Mouse (Mus musculus): ENCODE data around the gene Ppef2. TPM values are rescaled to one million over a fixed set of nuclear protein-coding genes. Genes with fewer than 3 reads are reported as not detected.

Gene Ppef2
- polyA plus RNA-seq, 1 experiment from 2014 or later, result not detected

GRCm38 (mm10) chr5:92248614-92249013 lies 7.5 kb downstream of the Ppef2 start:
- 78% methylated on average over 11 of the region's 11 CpGs for WGBS
- no peak for ATAC-seq (replicated peaks; ENCODE audit: extremely low read depth, insufficient read depth, low FRiP score)

GRCm38 (mm10) chr5:92245483-92245882 lies 10.6 kb downstream of the Ppef2 start:
- ATAC-seq (replicated peaks; ENCODE audit: extremely low read depth, insufficient read depth, low FRiP score), result no peak
- H3K36me3 ChIP-seq (ENCODE audit: control insufficient read depth, insufficient read depth), result no peaks in the 10 kb centered on the region
- H3K4me3 ChIP-seq (ENCODE audit: low read length), result no peak overlapping the region
- no peaks in the 10 kb centered on the region for H3K27me3 ChIP-seq (ENCODE audit: control insufficient read depth, insufficient read depth, low read length)
- no peak overlapping the region for H3K4me2 ChIP-seq (ENCODE audit: low read depth, low read length)
- H3K9ac ChIP-seq (ENCODE audit: low read length), result no peak overlapping the region
- no peak overlapping the region for H3K27ac ChIP-seq (ENCODE audit: low read length)
- peaks cover 6% of the 10 kb centered on the region for H3K9me3 ChIP-seq (replicated peaks; ENCODE audit: control insufficient read depth, low read length)
- no peaks in the 10 kb centered on the region for H3K4me1 ChIP-seq (ENCODE audit: control insufficient read depth, insufficient read depth, low read length)
- WGBS, result 83% methylated on average over 9 of the region's 9 CpGs

More at GRCm38 (mm10) chr5:92248614-92249013, 7.5 kb downstream of the Ppef2 start:
- Histone ChIP-seq H3K27ac (ENCODE audit: low read length) (no peak overlapping the region), H3K27me3 (ENCODE audit: control insufficient read depth, insufficient read depth, low read length) (no peaks in the 10 kb centered on the region), H3K4me2 (ENCODE audit: low read depth, low read length) (no peak overlapping the region), H3K4me3 (ENCODE audit: low read length) (no peak overlapping the region), H3K9ac (ENCODE audit: low read length) (no peak overlapping the region), H3K9me3 (replicated peaks; ENCODE audit: control insufficient read depth, low read length) (peaks cover 6% of the 10 kb centered on the region), H3K4me1 (ENCODE audit: control insufficient read depth, insufficient read depth, low read length) (no peaks in the 10 kb centered on the region), H3K36me3 (ENCODE audit: control insufficient read depth, insufficient read depth) (no peaks in the 10 kb centered on the region)

- no peaks in the 10 kb centered on the region for H3K27me3 ChIP-seq (ENCODE audit: control insufficient read depth, insufficient read depth, low read length)
- WGBS, result 90% methylated on average over 2 of the region's 2 CpGs
- no peak for ATAC-seq (replicated peaks; ENCODE audit: extremely low read depth, insufficient read depth, low FRiP score)
- H3K4me1 ChIP-seq (ENCODE audit: control insufficient read depth, insufficient read depth, low read length), result no peaks in the 10 kb centered on the region
- no peak overlapping the region for H3K4me2 ChIP-seq (ENCODE audit: low read depth, low read length)
- H3K36me3 ChIP-seq (ENCODE audit: control insufficient read depth, insufficient read depth), result no peaks in the 10 kb centered on the region
- H3K9ac ChIP-seq (ENCODE audit: low read length), result no peak overlapping the region
- no peak overlapping the region for H3K4me3 ChIP-seq (ENCODE audit: low read length)
- no peak overlapping the region for H3K27ac ChIP-seq (ENCODE audit: low read length)
- H3K9me3 ChIP-seq (replicated peaks; ENCODE audit: control insufficient read depth, low read length), result peaks cover 6% of the 10 kb centered on the region
These were observed 11.2 kb downstream of the Ppef2 start for GRCm38 (mm10) chr5:92244900-92245299.

GRCm38 (mm10) chr5:92240769-92241168 lies 15.3 kb downstream of the Ppef2 start:
- Histone ChIP-seq H3K4me2 (ENCODE audit: low read depth, low read length) (no peak overlapping the region), H3K9ac (ENCODE audit: low read length) (no peak overlapping the region), H3K4me1 (ENCODE audit: control insufficient read depth, insufficient read depth, low read length) (no peaks in the 10 kb centered on the region), H3K27ac (ENCODE audit: low read length) (no peak overlapping the region), H3K36me3 (ENCODE audit: control insufficient read depth, insufficient read depth) (no peaks in the 10 kb centered on the region), H3K27me3 (ENCODE audit: control insufficient read depth, insufficient read depth, low read length) (no peaks in the 10 kb centered on the region), H3K9me3 (replicated peaks; ENCODE audit: control insufficient read depth, low read length) (no peaks in the 10 kb centered on the region), H3K4me3 (ENCODE audit: low read length) (no peak overlapping the region)
- no peak for ATAC-seq (replicated peaks; ENCODE audit: extremely low read depth, insufficient read depth, low FRiP score)
- 90% methylated on average over 12 of the region's 12 CpGs for WGBS

- H3K36me3 ChIP-seq (ENCODE audit: control insufficient read depth, insufficient read depth), result no peaks in the 10 kb centered on the region
- 36% methylated on average over 29 of the region's 29 CpGs for WGBS
- ATAC-seq (replicated peaks; ENCODE audit: extremely low read depth, insufficient read depth, low FRiP score), result 0 out of 2 replicates have a peak, but pooled peaks have one; percentile 45
- H3K9me3 ChIP-seq (replicated peaks; ENCODE audit: control insufficient read depth, low read length), result no peaks in the 10 kb centered on the region
- no peaks in the 10 kb centered on the region for H3K4me1 ChIP-seq (ENCODE audit: control insufficient read depth, insufficient read depth, low read length)
- H3K9ac ChIP-seq (ENCODE audit: low read length), result peak overlapping the region; percentile 46
- H3K27me3 ChIP-seq (ENCODE audit: control insufficient read depth, insufficient read depth, low read length), result no peaks in the 10 kb centered on the region
- peak overlapping the region; percentile 55 for H3K4me2 ChIP-seq (ENCODE audit: low read depth, low read length)
- H3K4me3 ChIP-seq (ENCODE audit: low read length), result peak overlapping the region; percentile 6; the same call in 1 of the 2 replicates
- H3K27ac ChIP-seq (ENCODE audit: low read length), result no peak overlapping the region
These were observed 16.5 kb downstream of the Ppef2 start for GRCm38 (mm10) chr5:92239333-92240232.

- no peak for ATAC-seq (replicated peaks; ENCODE audit: extremely low read depth, insufficient read depth, low FRiP score)
- Histone ChIP-seq H3K27ac (ENCODE audit: low read length) (no peak overlapping the region), H3K9ac (ENCODE audit: low read length) (no peak overlapping the region), H3K4me1 (ENCODE audit: control insufficient read depth, insufficient read depth, low read length) (no peaks in the 10 kb centered on the region), H3K36me3 (ENCODE audit: control insufficient read depth, insufficient read depth) (no peaks in the 10 kb centered on the region), H3K4me2 (ENCODE audit: low read depth, low read length) (no peak overlapping the region), H3K9me3 (replicated peaks; ENCODE audit: control insufficient read depth, low read length) (no peaks in the 10 kb centered on the region), H3K4me3 (ENCODE audit: low read length) (no peak overlapping the region), H3K27me3 (ENCODE audit: control insufficient read depth, insufficient read depth, low read length) (no peaks in the 10 kb centered on the region)
- 41% methylated on average over 5 of the region's 5 CpGs for WGBS
These were observed 21.0 kb downstream of the Ppef2 start for GRCm38 (mm10) chr5:92234939-92235557.

GRCm38 (mm10) chr5:92233366-92233765 lies 22.7 kb downstream of the Ppef2 start:
- no peak overlapping the region for H3K4me2 ChIP-seq (ENCODE audit: low read depth, low read length)
- ATAC-seq (replicated peaks; ENCODE audit: extremely low read depth, insufficient read depth, low FRiP score), result no peak
- no peaks in the 10 kb centered on the region for H3K36me3 ChIP-seq (ENCODE audit: control insufficient read depth, insufficient read depth)
- H3K4me1 ChIP-seq (ENCODE audit: control insufficient read depth, insufficient read depth, low read length), result no peaks in the 10 kb centered on the region
- H3K27ac ChIP-seq (ENCODE audit: low read length), result no peak overlapping the region
- no peaks in the 10 kb centered on the region for H3K9me3 ChIP-seq (replicated peaks; ENCODE audit: control insufficient read depth, low read length)
- H3K27me3 ChIP-seq (ENCODE audit: control insufficient read depth, insufficient read depth, low read length), result no peaks in the 10 kb centered on the region
- WGBS, result 78% methylated on average over 4 of the region's 4 CpGs
- no peak overlapping the region for H3K9ac ChIP-seq (ENCODE audit: low read length)
- no peak overlapping the region for H3K4me3 ChIP-seq (ENCODE audit: low read length)

GRCm38 (mm10) chr5:92231836-92232235 lies 24.2 kb downstream of the Ppef2 start:
- no peak overlapping the region for H3K27ac ChIP-seq (ENCODE audit: low read length)
- H3K4me3 ChIP-seq (ENCODE audit: low read length), result no peak overlapping the region
- H3K27me3 ChIP-seq (ENCODE audit: control insufficient read depth, insufficient read depth, low read length), result no peaks in the 10 kb centered on the region
- 80% methylated on average over 10 of the region's 10 CpGs for WGBS
- no peaks in the 10 kb centered on the region for H3K4me1 ChIP-seq (ENCODE audit: control insufficient read depth, insufficient read depth, low read length)
- H3K9me3 ChIP-seq (replicated peaks; ENCODE audit: control insufficient read depth, low read length), result no peaks in the 10 kb centered on the region
- no peak overlapping the region for H3K4me2 ChIP-seq (ENCODE audit: low read depth, low read length)
- no peak for ATAC-seq (replicated peaks; ENCODE audit: extremely low read depth, insufficient read depth, low FRiP score)
- no peaks in the 10 kb centered on the region for H3K36me3 ChIP-seq (ENCODE audit: control insufficient read depth, insufficient read depth)
- H3K9ac ChIP-seq (ENCODE audit: low read length), result no peak overlapping the region

- Histone ChIP-seq H3K4me3 (ENCODE audit: low read length) (no peak overlapping the region), H3K27me3 (ENCODE audit: control insufficient read depth, insufficient read depth, low read length) (no peaks in the 10 kb centered on the region), H3K36me3 (ENCODE audit: control insufficient read depth, insufficient read depth) (no peaks in the 10 kb centered on the region), H3K9ac (ENCODE audit: low read length) (no peak overlapping the region), H3K4me1 (ENCODE audit: control insufficient read depth, insufficient read depth, low read length) (no peaks in the 10 kb centered on the region), H3K4me2 (ENCODE audit: low read depth, low read length) (no peak overlapping the region), H3K9me3 (replicated peaks; ENCODE audit: control insufficient read depth, low read length) (no peaks in the 10 kb centered on the region), H3K27ac (ENCODE audit: low read length) (no peak overlapping the region)
- 76% methylated on average over 11 of the region's 11 CpGs for WGBS
- ATAC-seq (replicated peaks; ENCODE audit: extremely low read depth, insufficient read depth, low FRiP score), result 0 out of 2 replicates have a peak, but pooled peaks have one; percentile 32
These were observed 25.8 kb downstream of the Ppef2 start for GRCm38 (mm10) chr5:92230306-92230705.
